Mouse (Mus musculus) hindbrain, embryonic 16.5 days (tissue): ENCODE data around the gene Dguok. TPM values are rescaled to one million over a fixed set of nuclear protein-coding genes. Genes with fewer than 3 reads are reported as not detected.

Source experiments
- ATAC-seq: fragments of 200-750 bp; cut with Nextera tagmentation; 2 replicates; pipeline ENCODE4 v1.8.0; 2017; ENCODE audit warnings: moderate TSS enrichment, moderate library complexity
- H3K27ac ChIP-seq: fragments of 300-500 bp; sonication (generic); 2 replicates; pipeline ENCODE4 v1.5.1; 2014; ENCODE audit warnings: low read depth, mild to moderate bottlenecking, control low read depth, low read length, moderate library complexity
- H3K27me3 ChIP-seq: fragments of 300-500 bp; sonication (generic); replicated peaks from 2 replicates; pipeline ENCODE4 v1.6.1; 2014; ENCODE audit warnings: low read length; ENCODE audit not compliant: control insufficient read depth, insufficient read depth
- H3K36me3 ChIP-seq: fragments of 300-500 bp; sonication (generic); 2 replicates; pipeline ENCODE4 v1.6.1; 2014; ENCODE audit warnings: mild to moderate bottlenecking, low read length, moderate library complexity, mixed read lengths; ENCODE audit not compliant: control insufficient read depth, insufficient read depth
- H3K4me1 ChIP-seq: fragments of 300-500 bp; sonication (generic); 2 replicates; pipeline ENCODE4 v1.6.1; 2014; ENCODE audit warnings: low read depth, low read length; ENCODE audit not compliant: control insufficient read depth, insufficient read depth
- H3K4me2 ChIP-seq: fragments of 300-500 bp; sonication (generic); 2 replicates; pipeline ENCODE4 v1.6.1; 2014; ENCODE audit warnings: mild to moderate bottlenecking, low read length, control low read depth, moderate library complexity
- H3K4me3 ChIP-seq: fragments of 300-500 bp; sonication (generic); 2 replicates; pipeline ENCODE4 v1.5.1; 2014; ENCODE audit warnings: mild to moderate bottlenecking, low read length, control low read depth, moderate library complexity
- H3K9ac ChIP-seq: fragments of 300-500 bp; sonication (generic); 2 replicates; pipeline ENCODE4 v1.6.1; 2014; ENCODE audit warnings: low read depth, mild to moderate bottlenecking, control low read depth, low read length, moderate library complexity
- H3K9me3 ChIP-seq: fragments of 300-500 bp; sonication (generic); 2 replicates; pipeline ENCODE4 v1.6.1; 2014; ENCODE audit warnings: mild to moderate bottlenecking, low read length, moderate library complexity; ENCODE audit not compliant: control insufficient read depth
- WGBS: fragments of 180-500 bp; shearing (Covaris S2); extraction: QIAGEN DNeasy Blood & Tissue Kit; methylation state at CpG from one replicate; pipeline ENCODE4 v1.1.7; 2014; 5-methylcytosine and 5-hydroxymethylcytosine counted together
- polyA plus RNA-seq: library from polyadenylated mRNA; unstranded; fragments of >200 nt; fragmentation: Nextera tagmentation; extraction: Ambion mirVana; gene quantifications from 2 replicates; pipeline ENCODE4 v1.2.1, GENCODE M21; 2015

Gene Dguok
- polyA plus RNA-seq, 1 experiment from 2014 or later: 68.0 TPM

GRCm38 (mm10) chr6:83441259-83442061, 65.3 kb downstream of the Dguok start:
- Histone ChIP-seq H3K27me3 (no peaks in the 10 kb centered on the region), H3K27ac (peak overlapping the region; percentile 96), H3K4me3 (peak overlapping the region; percentile 65), H3K4me2 (peak overlapping the region; percentile 70), H3K9ac (peak overlapping the region; percentile 88), H3K9me3 (no peaks in the 10 kb centered on the region), H3K36me3 (no peaks in the 10 kb centered on the region), H3K4me1 (peaks cover 66% of the 10 kb centered on the region)
- peak; percentile 91 for ATAC-seq
- WGBS: under 1% methylated on average over 34 of the region's 48 CpGs

GRCm38 (mm10) chr6:83440510-83441258, 66.1 kb downstream of the Dguok start:
- Histone ChIP-seq H3K9me3 (no peaks in the 10 kb centered on the region), H3K36me3 (no peaks in the 10 kb centered on the region), H3K4me2 (peak overlapping the region; percentile 70), H3K4me1 (peaks cover 66% of the 10 kb centered on the region), H3K27ac (peak overlapping the region; percentile 96), H3K4me3 (peak overlapping the region; percentile 65), H3K27me3 (no peaks in the 10 kb centered on the region), H3K9ac (peak overlapping the region; percentile 88)
- WGBS: under 1% methylated on average over 26 of the region's 26 CpGs
- ATAC-seq: peak; percentile 51

GRCm38 (mm10) chr6:83440197-83440509, 66.6 kb downstream of the Dguok start:
- Histone ChIP-seq H3K27me3 (no peaks in the 10 kb centered on the region), H3K36me3 (no peaks in the 10 kb centered on the region), H3K9me3 (no peaks in the 10 kb centered on the region), H3K9ac (peak overlapping the region; percentile 88), H3K27ac (peak overlapping the region; percentile 96), H3K4me1 (peaks cover 70% of the 10 kb centered on the region), H3K4me3 (peak overlapping the region; percentile 65), H3K4me2 (peak overlapping the region; percentile 70)
- WGBS: 17% methylated on average over 3 of the region's 3 CpGs
- no peak for ATAC-seq

GRCm38 (mm10) chr6:83439781-83440180, 67.0 kb downstream of the Dguok start:
- ATAC-seq: no peak
- 47% methylated on average over 5 of the region's 5 CpGs for WGBS
- Histone ChIP-seq H3K27me3 (no peaks in the 10 kb centered on the region), H3K4me3 (peak overlapping the region; percentile 65), H3K9me3 (no peaks in the 10 kb centered on the region), H3K4me2 (peak overlapping the region; percentile 70), H3K4me1 (peaks cover 71% of the 10 kb centered on the region), H3K9ac (peak overlapping the region; percentile 88), H3K36me3 (no peaks in the 10 kb centered on the region), H3K27ac (peak overlapping the region; percentile 96)

GRCm38 (mm10) chr6:83439119-83439767, 67.5 kb downstream of the Dguok start:
- H3K36me3 ChIP-seq: no peaks in the 10 kb centered on the region
- no peak for ATAC-seq
- peak overlapping the region; percentile 96; the same call in 1 of the 2 replicates for H3K27ac ChIP-seq
- no peaks in the 10 kb centered on the region for H3K9me3 ChIP-seq
- peaks cover 68% of the 10 kb centered on the region for H3K4me1 ChIP-seq
- 50% methylated on average over 13 of the region's 13 CpGs for WGBS
- peak overlapping the region; percentile 65 for H3K4me3 ChIP-seq
- H3K9ac ChIP-seq: peak overlapping the region; percentile 88
- no peaks in the 10 kb centered on the region for H3K27me3 ChIP-seq
- H3K4me2 ChIP-seq: peak overlapping the region; percentile 70

- no peak for ATAC-seq
- H3K27ac ChIP-seq: no peak overlapping the region
- peak overlapping the region; percentile 70 for H3K4me2 ChIP-seq
- H3K4me1 ChIP-seq: peaks cover 68% of the 10 kb centered on the region
- no peaks in the 10 kb centered on the region for H3K9me3 ChIP-seq
- WGBS: 55% methylated on average over 3 of the region's 3 CpGs
- H3K9ac ChIP-seq: 0 out of 2 replicates have a peak overlapping the region, but pooled peaks have one; percentile 19
- no peaks in the 10 kb centered on the region for H3K36me3 ChIP-seq
- H3K27me3 ChIP-seq: no peaks in the 10 kb centered on the region
- H3K4me3 ChIP-seq: no peak overlapping the region
Measured at GRCm38 (mm10) chr6:83438584-83438983, 68.2 kb downstream of the Dguok start.

GRCm38 (mm10) chr6:83437802-83438201, 69.0 kb downstream of the Dguok start:
- H3K4me3 ChIP-seq: no peak overlapping the region

GRCm38 (mm10) chr6:83437225-83437624, 69.5 kb downstream of the Dguok start:
- WGBS: 88% methylated on average over 3 of the region's 3 CpGs
- no peak for ATAC-seq
- H3K4me1 ChIP-seq: peaks cover 56% of the 10 kb centered on the region
- H3K9me3 ChIP-seq: no peaks in the 10 kb centered on the region
- no peak overlapping the region for H3K4me2 ChIP-seq
- no peaks in the 10 kb centered on the region for H3K36me3 ChIP-seq
- H3K9ac ChIP-seq: no peak overlapping the region
- no peak overlapping the region for H3K27ac ChIP-seq
- H3K27me3 ChIP-seq: no peaks in the 10 kb centered on the region
- no peak overlapping the region for H3K4me3 ChIP-seq

More at GRCm38 (mm10) chr6:83437802-83438201, 69.0 kb downstream of the Dguok start:
- 21% methylated on average over 3 of the region's 3 CpGs for WGBS
- Histone ChIP-seq H3K27me3 (no peaks in the 10 kb centered on the region), H3K4me2 (peak overlapping the region; percentile 70), H3K4me1 (peaks cover 62% of the 10 kb centered on the region), H3K9ac (no peak overlapping the region), H3K36me3 (no peaks in the 10 kb centered on the region), H3K27ac (no peak overlapping the region), H3K9me3 (no peaks in the 10 kb centered on the region)
- no peak for ATAC-seq

- WGBS: 74% methylated on average over 4 of the region's 4 CpGs
- Histone ChIP-seq H3K4me3 (no peak overlapping the region), H3K27me3 (no peaks in the 10 kb centered on the region), H3K4me1 (peaks cover 50% of the 10 kb centered on the region), H3K36me3 (no peaks in the 10 kb centered on the region), H3K27ac (no peak overlapping the region), H3K9ac (no peak overlapping the region), H3K4me2 (no peak overlapping the region), H3K9me3 (no peaks in the 10 kb centered on the region)
- ATAC-seq: no peak
Measured at GRCm38 (mm10) chr6:83436547-83436946, 70.2 kb downstream of the Dguok start.
